Mouse (Mus musculus) hindbrain, embryonic 14.5 days (tissue): ENCODE results near the gene Neurl1a. TPM values are rescaled to one million over a fixed set of nuclear protein-coding genes. Genes with fewer than 3 reads are reported as not detected.

Source experiments
- microRNA-seq: library from miRNA; unstranded; fragments of <30 nt; microRNA quantifications from one replicate; pipeline ENCODE4, GENCODE M21; 2016
- polyA plus RNA-seq: library from polyadenylated mRNA; unstranded; fragments of >200 nt; fragmentation: Nextera tagmentation; extraction: Ambion mirVana; gene quantifications from 2 replicates; pipeline ENCODE4 v1.2.1, GENCODE M21; 2014

Gene Neurl1a
- polyA plus RNA-seq, 1 experiment from 2014 or later, result 15.1 TPM

Small RNA genes within 50 kb of the gene (microRNA-seq; reads per million reads assigned to microRNA genes)
- not detected for gene Mir6995

Other genes with a start within 250 kb of the Neurl1a start
- 608 and 616 TPM in 2 replicates for gene Ina, start 164.1 kb upstream of the Neurl1a start, polyA plus RNA-seq
- 84.9 and 93.8 TPM in 2 replicates for gene Nt5c2, start 163.7 kb upstream of the Neurl1a start, polyA plus RNA-seq
- gene Pcgf6, start 127.9 kb upstream of the Neurl1a start, polyA plus RNA-seq, result 34.3 and 36.7 TPM in 2 replicates
- gene Taf5, start 111.1 kb upstream of the Neurl1a start, polyA plus RNA-seq, result 8.2 and 9.5 TPM in 2 replicates
- gene Usmg5, start 88.2 kb upstream of the Neurl1a start, polyA plus RNA-seq, result 1,505 and 1,749 TPM in 2 replicates
- 5.6 and 6.0 TPM in 2 replicates for gene Pdcd11, start 88.1 kb upstream of the Neurl1a start, polyA plus RNA-seq
- 0.30 and 0.44 TPM in 2 replicates for gene Calhm2, start 40.5 kb upstream of the Neurl1a start, polyA plus RNA-seq
- gene Calhm1, start 34.6 kb upstream of the Neurl1a start, polyA plus RNA-seq, result not detected in 2 replicates
- not detected in 2 replicates for gene Calhm3, start 21.1 kb upstream of the Neurl1a start, polyA plus RNA-seq